Mouse (Mus musculus): ENCODE results near the gene Endog.
"Not testable (repeated sequence)": the region's sequence is repeated elsewhere in the genome, so short reads cannot be mapped to it uniquely, and the experiment has no call there.

Endog gene

GRCm38 (mm10) chr2:30159871-30160270 is 11.4 kb upstream of the Endog start:
- in situ Hi-C loops (cut with MboI; ENCODE audit: low pct_unique_long_range_greater_than_20kb in 1 of 2, low sequenced_read_pairs in 2 of 2, unreplicated experiment in 1 of 2), result loop anchor here (5.0 kb wide), 1 partner anchor 53 kb away; no protein-coding TSS in a partner anchor

DNA sequence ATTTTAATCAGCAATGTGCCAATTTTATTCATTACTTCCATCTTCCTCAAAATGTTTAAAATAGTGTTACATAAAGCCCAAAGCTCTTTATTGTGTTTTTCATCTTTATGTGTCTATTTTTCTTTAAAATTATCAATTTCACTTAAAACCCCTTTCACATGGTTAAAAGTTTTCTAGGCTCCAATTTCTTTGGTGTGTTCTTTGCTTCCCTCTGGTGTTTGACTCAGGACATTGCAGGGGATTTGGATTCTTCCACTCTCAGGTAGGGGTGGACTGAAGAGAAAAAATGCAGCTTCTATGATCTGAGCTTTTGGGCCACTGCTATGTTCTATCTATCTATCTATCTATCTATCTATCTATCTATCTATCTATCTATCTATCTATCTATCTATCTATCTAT is 9.5 kb upstream of the Endog start:
- in situ Hi-C loops (cut with MboI; ENCODE audit: low pct_unique_long_range_greater_than_20kb in 1 of 2, low sequenced_read_pairs in 2 of 2, unreplicated experiment in 1 of 2), result loop anchor here in 1 of 2 experiments (5.0 kb wide), 1 partner anchor 55 kb away; no protein-coding TSS in a partner anchor

- in situ Hi-C loops (cut with MboI; ENCODE audit: low pct_unique_long_range_greater_than_20kb in 1 of 2, low sequenced_read_pairs in 2 of 2, unreplicated experiment in 1 of 2), result loop anchor here in 1 of 2 experiments (5.0 kb wide), 1 partner anchor 57 kb away; no protein-coding TSS in a partner anchor
Observed at GRCm38 (mm10) chr2:30164340-30164932, 6.9 kb upstream of the Endog start.

- in situ Hi-C loops (cut with MboI; ENCODE audit: low pct_unique_long_range_greater_than_20kb in 1 of 2, low sequenced_read_pairs in 2 of 2, unreplicated experiment in 1 of 2), result no loop called here
Observed at GRCm38 (mm10) chr2:30166677-30167076, 4.6 kb upstream of the Endog start.

GRCm38 (mm10) chr2:30171997-30172382 is 697 bp downstream of the Endog start:
- in situ Hi-C loops (cut with MboI; ENCODE audit: low pct_unique_long_range_greater_than_20kb in 1 of 2, low sequenced_read_pairs in 2 of 2, unreplicated experiment in 1 of 2), result loop anchor here in 1 of 2 experiments (5.0 kb wide), 1 partner anchor 35 kb away; the partner anchor contains the start of gene Kyat1

- in situ Hi-C loops (cut with MboI; ENCODE audit: low pct_unique_long_range_greater_than_20kb in 1 of 2, low sequenced_read_pairs in 2 of 2, unreplicated experiment in 1 of 2), result loop anchor here in 1 of 2 experiments (5.0 kb wide), 1 partner anchor 34 kb away; the partner anchor contains the start of gene Kyat1
Observed at GRCm38 (mm10) chr2:30173541-30174240, 2.4 kb downstream of the Endog start.

DNA sequence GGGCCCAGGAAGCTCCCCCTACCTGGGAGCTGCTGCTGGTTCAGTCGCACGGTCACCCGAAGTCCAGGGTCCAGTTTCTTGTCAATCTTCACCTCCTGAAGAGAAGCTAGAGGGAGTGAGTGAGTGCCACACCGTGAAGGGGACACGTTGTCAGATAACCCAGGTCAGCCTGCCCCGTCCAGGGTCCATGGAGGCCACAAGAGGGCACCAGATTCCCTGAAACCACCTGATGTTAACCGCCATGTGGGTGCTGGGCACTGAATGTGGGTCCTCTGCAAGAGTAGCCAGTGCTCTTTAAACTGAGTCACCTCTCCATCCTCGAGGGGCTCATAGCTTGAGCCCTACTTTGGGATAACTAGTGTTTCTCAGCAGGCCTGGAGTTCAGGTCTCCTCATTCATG is 4.6 kb downstream of the Endog start:
- in situ Hi-C loops (cut with MboI; ENCODE audit: low pct_unique_long_range_greater_than_20kb in 1 of 2, low sequenced_read_pairs in 2 of 2, unreplicated experiment in 1 of 2), result no loop called here

GRCm38 (mm10) chr2:30176561-30176960 is 5.3 kb downstream of the Endog start:
- in situ Hi-C loops (cut with MboI; ENCODE audit: low pct_unique_long_range_greater_than_20kb in 1 of 2, low sequenced_read_pairs in 2 of 2, unreplicated experiment in 1 of 2), result no loop called here

DNA sequence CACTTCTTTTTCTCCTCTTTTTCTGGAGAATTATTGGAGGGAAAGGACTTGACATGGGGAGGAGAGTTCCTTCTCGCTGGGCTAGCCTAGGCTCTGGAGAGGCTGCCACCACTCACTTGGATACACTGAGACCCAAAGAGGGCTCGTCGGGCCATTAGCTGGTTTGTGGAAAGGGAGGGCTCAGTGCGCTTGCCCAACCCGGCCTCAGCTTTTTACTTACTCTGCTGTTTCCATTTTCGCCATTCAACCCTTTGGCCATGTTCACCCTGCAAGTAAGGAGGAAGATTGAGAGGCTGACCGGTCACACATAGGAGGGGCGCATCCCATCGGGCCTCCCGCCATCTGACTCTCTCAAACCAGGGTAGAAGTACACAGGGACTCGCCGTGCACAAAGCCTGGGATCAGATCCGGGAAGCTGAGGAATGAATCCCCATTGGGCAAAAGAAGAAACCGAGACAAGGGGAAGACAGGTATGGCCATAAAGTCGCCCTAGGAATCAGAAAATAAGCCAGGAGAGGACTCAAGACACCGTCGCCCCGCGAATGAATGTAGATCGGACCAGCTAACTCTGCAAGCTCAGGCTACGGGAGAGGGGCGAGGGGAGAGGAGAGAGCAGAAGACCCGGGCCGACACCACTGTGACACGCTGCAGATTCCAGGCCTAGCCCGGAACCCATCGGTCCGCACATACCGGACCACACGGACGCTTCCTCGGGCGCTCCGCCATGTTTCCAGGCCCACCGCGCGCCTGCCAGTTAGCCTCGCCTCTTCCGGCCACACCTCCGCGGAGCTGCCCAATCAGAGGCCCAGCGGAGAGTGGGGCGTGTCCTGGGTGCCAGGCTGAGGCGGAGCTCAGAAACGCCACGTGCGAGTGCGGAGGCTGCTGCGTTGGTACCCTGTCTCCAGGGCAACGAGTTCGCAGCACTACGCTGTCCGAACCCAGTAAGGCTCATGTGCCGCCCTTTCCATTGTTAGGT is 6.7 kb downstream of the Endog start, which contains the start of gene Spout1:
Spout1 (minus strand) TSS at position 760 of the 976 bp plus-strand sequence.
- in situ Hi-C loops (cut with MboI; ENCODE audit: low pct_unique_long_range_greater_than_20kb in 1 of 2, low sequenced_read_pairs in 2 of 2, unreplicated experiment in 1 of 2), result no loop called here

DNA sequence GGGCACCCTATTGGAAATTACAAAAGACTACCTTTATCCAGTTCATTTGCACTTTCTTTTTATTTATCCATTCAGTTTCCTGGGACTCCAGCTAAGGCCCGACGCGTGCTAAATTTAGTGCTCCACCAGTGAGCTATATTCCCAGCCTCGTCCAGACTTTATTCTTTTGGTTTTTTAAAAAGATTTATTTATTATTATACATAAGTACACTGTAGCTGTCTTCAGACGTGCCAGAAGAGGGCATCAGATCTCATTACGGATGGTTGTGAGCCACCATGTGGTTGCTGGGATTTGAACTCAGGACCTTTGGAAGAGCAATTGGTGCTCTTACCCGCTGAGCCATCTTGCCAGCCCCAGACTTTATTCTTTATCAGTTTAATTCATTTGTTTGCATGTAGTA is 7.4 kb downstream of the Endog start:
- in situ Hi-C loops (cut with MboI; ENCODE audit: low pct_unique_long_range_greater_than_20kb in 1 of 2, low sequenced_read_pairs in 2 of 2, unreplicated experiment in 1 of 2), result not testable (repeated sequence)

DNA sequence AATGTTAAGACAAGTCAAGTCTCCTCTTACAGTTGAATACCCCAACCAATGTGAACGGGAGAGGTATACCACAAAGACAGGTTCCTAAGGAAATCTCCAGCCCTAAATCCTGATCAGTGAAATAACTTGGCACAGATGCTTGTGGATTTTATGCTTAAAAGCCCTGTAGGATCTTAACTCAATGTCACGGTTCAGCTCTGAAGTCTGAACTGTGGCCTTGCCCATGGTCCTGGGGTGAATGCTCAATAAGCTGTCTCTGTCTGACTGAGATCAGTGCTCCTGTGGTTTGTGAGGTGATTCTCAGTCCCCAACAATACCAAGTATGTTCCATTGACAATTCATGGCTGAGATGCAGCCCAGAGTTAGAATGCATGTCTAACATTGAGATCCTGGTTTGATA is 11.1 kb downstream of the Endog start:
- in situ Hi-C loops (cut with MboI; ENCODE audit: low pct_unique_long_range_greater_than_20kb in 1 of 2, low sequenced_read_pairs in 2 of 2, unreplicated experiment in 1 of 2), result no loop called here

DNA sequence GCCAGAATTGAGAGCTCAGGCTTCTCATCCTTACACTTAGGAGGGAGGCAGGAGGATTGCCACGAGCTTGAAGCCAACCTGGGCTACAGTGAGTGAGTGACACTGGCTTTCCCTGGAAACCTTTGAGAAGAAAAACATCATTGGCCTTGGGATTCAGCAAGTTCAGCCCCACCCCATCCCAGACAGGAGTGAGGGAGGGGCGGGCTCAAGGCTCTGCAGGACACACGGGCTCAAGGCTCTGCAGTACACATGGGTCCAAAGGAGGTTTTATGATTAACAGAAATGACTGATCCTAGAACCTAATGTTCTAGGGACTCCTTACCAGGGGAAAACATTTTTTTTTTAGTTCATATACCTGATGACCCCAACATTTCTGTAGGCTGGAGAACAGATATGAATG is 12.4 kb downstream of the Endog start:
- in situ Hi-C loops (cut with MboI; ENCODE audit: low pct_unique_long_range_greater_than_20kb in 1 of 2, low sequenced_read_pairs in 2 of 2, unreplicated experiment in 1 of 2), result no loop called here

DNA sequence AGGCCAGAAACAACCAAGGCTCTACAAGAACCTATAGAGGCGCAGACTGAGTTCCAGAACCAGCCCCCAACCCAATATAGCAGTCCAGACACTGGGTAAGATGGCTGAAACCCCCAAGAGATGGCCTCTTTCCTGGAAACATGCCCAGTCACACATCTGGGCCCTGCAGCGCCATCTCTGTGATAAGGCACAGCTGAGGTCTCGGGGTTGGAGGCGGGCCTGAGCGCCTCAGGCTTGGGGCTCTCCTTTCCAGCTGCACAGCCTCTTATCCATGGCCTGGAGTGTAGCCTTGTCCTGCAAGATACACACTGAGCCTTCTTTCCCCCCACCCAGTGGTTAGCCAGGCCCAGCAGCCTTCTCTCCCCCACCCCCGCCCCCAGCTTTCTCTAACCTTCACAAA is 14.0 kb downstream of the Endog start:
- in situ Hi-C loops (cut with MboI; ENCODE audit: low pct_unique_long_range_greater_than_20kb in 1 of 2, low sequenced_read_pairs in 2 of 2, unreplicated experiment in 1 of 2), result no loop called here

DNA sequence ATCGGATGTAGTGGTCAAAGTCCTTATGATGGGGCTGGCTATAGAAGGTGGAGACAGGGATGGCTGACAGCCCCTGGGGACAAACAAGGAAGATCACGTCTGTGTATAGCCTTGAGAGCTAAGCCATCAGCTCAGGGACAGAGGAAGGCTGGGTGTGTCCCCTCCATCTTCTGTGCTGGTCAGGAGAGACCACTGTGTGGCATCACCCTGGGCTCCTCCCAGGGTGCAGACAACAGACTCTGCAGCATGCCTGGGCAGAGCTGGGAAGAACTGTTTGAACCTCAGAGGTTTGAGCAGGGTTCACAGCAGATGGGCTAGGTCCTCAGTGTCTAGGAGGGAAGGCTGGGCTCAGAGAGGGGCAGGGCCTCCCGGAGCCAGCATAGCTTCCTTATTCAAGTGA is 14.4 kb downstream of the Endog start:
- in situ Hi-C loops (cut with MboI; ENCODE audit: low pct_unique_long_range_greater_than_20kb in 1 of 2, low sequenced_read_pairs in 2 of 2, unreplicated experiment in 1 of 2), result no loop called here

GRCm38 (mm10) chr2:30191790-30192580 is 20.7 kb downstream of the Endog start:
- in situ Hi-C loops (cut with MboI; ENCODE audit: low pct_unique_long_range_greater_than_20kb in 1 of 2, low sequenced_read_pairs in 2 of 2, unreplicated experiment in 1 of 2), result loop anchor here in 1 of 2 experiments (5.0 kb wide), 1 partner anchor 90 kb away; the partner anchor contains the start of gene Gm28038

DNA sequence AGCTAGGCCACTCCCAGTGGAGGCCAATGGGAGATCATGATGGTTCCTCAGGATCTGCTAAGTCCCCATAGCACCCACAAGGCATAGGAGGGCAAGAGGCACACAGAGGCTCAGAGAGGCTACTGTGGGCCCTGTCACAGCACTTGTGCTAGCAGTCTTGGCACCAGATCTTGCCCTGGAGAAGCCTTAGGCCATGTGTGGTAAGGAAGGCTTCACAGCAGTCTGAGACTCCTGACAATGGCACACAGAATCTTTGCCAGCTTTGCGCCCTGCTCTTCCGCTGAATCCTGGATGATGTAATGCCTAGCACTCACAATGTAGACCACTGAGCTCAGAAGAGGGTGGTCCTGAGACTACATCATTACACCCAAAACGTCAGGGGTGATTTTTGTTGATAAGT is 23.4 kb downstream of the Endog start:
- in situ Hi-C loops (cut with MboI; ENCODE audit: low pct_unique_long_range_greater_than_20kb in 1 of 2, low sequenced_read_pairs in 2 of 2, unreplicated experiment in 1 of 2), result loop anchor here in 1 of 2 experiments (5.0 kb wide), 1 partner anchor 88 kb away; the partner anchor contains the start of gene Gm28038

DNA sequence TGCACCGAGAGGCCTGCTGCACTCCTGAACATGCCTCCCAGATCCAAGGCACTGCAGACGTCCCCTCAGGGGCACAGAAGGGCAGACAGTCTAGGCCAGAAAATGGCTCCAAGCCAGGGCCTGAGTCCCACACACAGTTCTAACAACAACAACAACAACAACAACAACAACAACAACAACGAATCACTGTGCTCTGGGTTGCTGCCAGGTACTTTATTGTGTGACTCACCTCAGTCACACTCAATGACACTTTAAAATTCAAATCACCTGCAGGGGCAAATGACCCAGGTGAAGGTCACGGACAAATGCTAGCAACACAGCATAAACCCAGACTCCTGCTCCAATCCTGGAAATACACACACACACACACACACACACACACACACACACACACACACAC is 26.7 kb downstream of the Endog start:
- in situ Hi-C loops (cut with MboI; ENCODE audit: low pct_unique_long_range_greater_than_20kb in 1 of 2, low sequenced_read_pairs in 2 of 2, unreplicated experiment in 1 of 2), result no loop called here

- in situ Hi-C loops (cut with MboI; ENCODE audit: low pct_unique_long_range_greater_than_20kb in 1 of 2, low sequenced_read_pairs in 2 of 2, unreplicated experiment in 1 of 2), result no loop called here
Observed at GRCm38 (mm10) chr2:30199984-30200383, 28.7 kb downstream of the Endog start.
